Mouse (Mus musculus): ENCODE data around the gene Fgfr2. TPM values are rescaled to one million over a fixed set of nuclear protein-coding genes. Genes with fewer than 3 reads are reported as not detected.

The Fgfr2 gene
- total and polyA plus RNA-seq, 2 experiments from 2014 or later, result 12.1 to 32.6 TPM

- no peak overlapping the region for H3K4me3 ChIP-seq (ENCODE audit: low read depth, low read length)
- no peaks in the 10 kb centered on the region; the same call in 1 of the 2 replicates for H3K4me1 ChIP-seq (ENCODE audit: insufficient read depth, low read length)
- no peak overlapping the region for H3K4me2 ChIP-seq (ENCODE audit: low read depth, low read length, poor library complexity, severe bottlenecking)
- no peaks in the 10 kb centered on the region for H3K9me3 ChIP-seq (ENCODE audit: low read length)
- ATAC-seq (ENCODE audit: low FRiP score) (no peak), DNase-seq (ENCODE audit: low spot score) (no peak)
- TF ChIP-seq CTCF (IDR thresholded peaks at IDR 0.05), result no peak
- no peak overlapping the region for H3K9ac ChIP-seq (replicated peaks; ENCODE audit: low read length, poor library complexity, severe bottlenecking)
- no peaks in the 10 kb centered on the region for H3K27me3 ChIP-seq (ENCODE audit: insufficient read depth, low read length)
- WGBS, result 80% methylated on average over 5 of the region's 5 CpGs
- H3K27ac ChIP-seq (ENCODE audit: low read depth, low read length), result no peak overlapping the region
- no peaks in the 10 kb centered on the region for H3K36me3 ChIP-seq (ENCODE audit: insufficient read depth, low read length)
Measured at GRCm38 (mm10) chr7:132689722-132690121, 433.4 kb downstream of the Fgfr2 start.

DNA sequence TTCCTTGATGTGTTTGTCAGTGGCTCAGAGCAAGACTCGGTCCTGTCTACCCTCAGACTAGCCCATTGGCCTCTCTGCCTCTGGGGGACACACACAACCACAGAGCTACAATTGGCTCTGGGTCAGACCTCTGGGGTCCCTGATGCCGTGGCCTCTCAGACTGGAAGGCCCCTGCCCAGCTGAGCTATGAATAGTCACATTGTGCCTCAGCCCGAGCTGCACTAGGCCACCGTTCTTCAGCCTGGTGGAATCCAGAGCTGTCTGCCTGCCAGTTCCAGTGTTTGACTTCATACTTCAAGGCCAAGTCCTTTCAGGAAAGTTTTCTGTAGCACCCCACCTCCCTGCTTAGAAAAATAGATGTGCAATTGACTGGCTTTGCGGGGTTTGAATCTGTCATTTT is 434.4 kb downstream of the Fgfr2 start:
- Histone ChIP-seq H3K9ac (replicated peaks; ENCODE audit: low read length, poor library complexity, severe bottlenecking) (no peak overlapping the region), H3K4me1 (ENCODE audit: insufficient read depth, low read length) (no peaks in the 10 kb centered on the region; the same call in 1 of the 2 replicates), H3K4me2 (ENCODE audit: low read depth, low read length, poor library complexity, severe bottlenecking) (no peak overlapping the region), H3K9me3 (ENCODE audit: low read length) (no peaks in the 10 kb centered on the region), H3K27ac (ENCODE audit: low read depth, low read length) (no peak overlapping the region), H3K4me3 (ENCODE audit: low read depth, low read length) (no peak overlapping the region), H3K36me3 (ENCODE audit: insufficient read depth, low read length) (no peaks in the 10 kb centered on the region), H3K27me3 (ENCODE audit: insufficient read depth, low read length) (no peaks in the 10 kb centered on the region)
- 55% methylated on average over 5 of the region's 5 CpGs for WGBS
- TF ChIP-seq CTCF (IDR thresholded peaks at IDR 0.05), result no peak
- ATAC-seq (ENCODE audit: low FRiP score) (0 out of 2 replicates have a peak, but pooled peaks have one; percentile 41), DNase-seq (ENCODE audit: low spot score) (peak; percentile 74)

DNA sequence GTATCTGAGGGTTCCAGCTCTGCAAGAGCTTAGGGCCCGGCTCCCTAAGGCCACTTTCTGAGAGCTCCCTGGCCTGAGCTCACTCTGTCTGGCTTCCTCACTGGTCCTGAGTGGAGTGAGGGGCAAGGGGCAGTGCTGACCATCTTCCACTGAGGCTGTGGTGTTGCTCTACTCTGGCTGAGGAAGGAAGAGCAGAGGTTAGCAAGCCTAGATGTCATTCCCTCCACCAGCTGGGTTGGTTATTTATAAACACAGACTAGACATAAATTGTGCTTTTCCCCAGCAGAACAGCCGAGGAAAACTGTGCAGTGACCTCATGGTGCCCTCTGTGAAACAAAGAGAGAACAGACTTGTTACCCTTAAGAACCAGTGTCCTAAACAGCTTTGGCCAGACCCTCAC is 435.3 kb downstream of the Fgfr2 start:
- no peak for TF ChIP-seq CTCF (IDR thresholded peaks at IDR 0.05)
- Histone ChIP-seq H3K27ac (ENCODE audit: low read depth, low read length) (no peak overlapping the region), H3K4me1 (ENCODE audit: insufficient read depth, low read length) (no peaks in the 10 kb centered on the region; the same call in 1 of the 2 replicates), H3K9me3 (ENCODE audit: low read length) (no peaks in the 10 kb centered on the region), H3K36me3 (ENCODE audit: insufficient read depth, low read length) (no peaks in the 10 kb centered on the region), H3K4me2 (ENCODE audit: low read depth, low read length, poor library complexity, severe bottlenecking) (no peak overlapping the region), H3K27me3 (ENCODE audit: insufficient read depth, low read length) (no peaks in the 10 kb centered on the region), H3K4me3 (ENCODE audit: low read depth, low read length) (no peak overlapping the region), H3K9ac (replicated peaks; ENCODE audit: low read length, poor library complexity, severe bottlenecking) (no peak overlapping the region)
- WGBS, result 70% methylated on average over 2 of the region's 2 CpGs
- DNase-seq (ENCODE audit: low spot score) (no peak), ATAC-seq (ENCODE audit: low FRiP score) (no peak)

DNA sequence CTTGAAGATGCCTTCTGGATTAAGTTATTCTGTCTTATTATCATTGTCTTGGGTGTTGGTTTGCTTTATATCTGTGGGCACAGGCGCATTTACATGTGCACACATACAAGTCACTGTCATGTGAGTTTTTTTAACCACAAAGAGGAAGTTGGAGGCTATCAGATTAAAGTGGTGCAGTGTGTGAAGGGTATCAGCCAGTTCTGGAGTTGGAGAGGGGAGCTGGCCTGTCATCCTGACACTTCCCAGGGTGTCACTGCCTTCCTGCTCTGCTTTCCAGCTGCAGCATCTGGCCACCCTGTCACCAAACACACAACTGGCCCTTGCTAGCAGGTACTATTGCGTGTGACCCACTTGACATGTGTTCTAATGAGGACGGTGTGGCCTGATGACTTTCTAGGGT is 436.6 kb downstream of the Fgfr2 start:
- no peak overlapping the region for H3K4me2 ChIP-seq (ENCODE audit: low read depth, low read length, poor library complexity, severe bottlenecking)
- H3K27ac ChIP-seq (ENCODE audit: low read depth, low read length), result no peak overlapping the region
- DNase-seq (ENCODE audit: low spot score) (no peak), ATAC-seq (ENCODE audit: low FRiP score) (no peak)
- no peaks in the 10 kb centered on the region for H3K36me3 ChIP-seq (ENCODE audit: insufficient read depth, low read length)
- no peaks in the 10 kb centered on the region for H3K9me3 ChIP-seq (ENCODE audit: low read length)
- TF ChIP-seq CTCF (IDR thresholded peaks at IDR 0.05), result no peak
- H3K9ac ChIP-seq (replicated peaks; ENCODE audit: low read length, poor library complexity, severe bottlenecking), result no peak overlapping the region
- no peak overlapping the region for H3K4me3 ChIP-seq (ENCODE audit: low read depth, low read length)
- no peaks in the 10 kb centered on the region; the same call in 1 of the 2 replicates for H3K4me1 ChIP-seq (ENCODE audit: insufficient read depth, low read length)
- H3K27me3 ChIP-seq (ENCODE audit: insufficient read depth, low read length), result no peaks in the 10 kb centered on the region
- WGBS, result 92% methylated on average over 3 of the region's 3 CpGs

DNA sequence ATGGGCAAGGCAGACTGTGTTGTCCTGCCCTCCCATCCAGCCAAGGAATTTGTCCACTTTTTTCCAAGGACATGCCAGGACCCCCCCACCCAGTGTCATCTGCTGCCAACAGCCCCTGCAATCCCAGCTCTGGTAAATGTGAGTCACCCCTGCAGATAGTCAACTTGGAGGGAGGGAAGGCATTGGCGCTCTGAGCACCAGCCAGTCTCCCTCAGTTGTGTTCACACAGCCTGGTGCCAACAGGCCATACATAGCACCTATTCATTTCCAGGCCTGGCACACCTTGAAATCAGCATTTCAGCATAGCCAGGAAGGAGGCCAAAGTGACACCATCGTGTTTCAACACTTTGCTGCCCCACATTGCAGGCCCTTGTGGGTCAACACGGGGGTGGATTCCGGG is 439.2 kb downstream of the Fgfr2 start:
- no peak overlapping the region for H3K4me2 ChIP-seq (ENCODE audit: low read depth, low read length, poor library complexity, severe bottlenecking)
- ATAC-seq (ENCODE audit: low FRiP score) (no peak), DNase-seq (ENCODE audit: low spot score) (no peak)
- H3K9ac ChIP-seq (replicated peaks; ENCODE audit: low read length, poor library complexity, severe bottlenecking), result no peak overlapping the region
- H3K4me3 ChIP-seq (ENCODE audit: low read depth, low read length), result no peak overlapping the region
- H3K27ac ChIP-seq (ENCODE audit: low read depth, low read length), result no peak overlapping the region
- H3K36me3 ChIP-seq (ENCODE audit: insufficient read depth, low read length), result no peaks in the 10 kb centered on the region
- no peaks in the 10 kb centered on the region for H3K27me3 ChIP-seq (ENCODE audit: insufficient read depth, low read length)
- 90% methylated on average over 4 of the region's 4 CpGs for WGBS
- H3K9me3 ChIP-seq (ENCODE audit: low read length), result no peaks in the 10 kb centered on the region
- no peaks in the 10 kb centered on the region; the same call in 1 of the 2 replicates for H3K4me1 ChIP-seq (ENCODE audit: insufficient read depth, low read length)
- TF ChIP-seq CTCF (IDR thresholded peaks at IDR 0.05), result no peak

GRCm38 (mm10) chr7:132682901-132683300 is 440.2 kb downstream of the Fgfr2 start:
- DNase-seq (ENCODE audit: low spot score) (peak; percentile 30), ATAC-seq (ENCODE audit: low FRiP score) (no peak)
- no peak overlapping the region for H3K27ac ChIP-seq (ENCODE audit: low read depth, low read length)
- H3K36me3 ChIP-seq (ENCODE audit: insufficient read depth, low read length), result no peaks in the 10 kb centered on the region
- H3K4me1 ChIP-seq (ENCODE audit: insufficient read depth, low read length), result no peaks in the 10 kb centered on the region
- 90% methylated on average over 3 of the region's 3 CpGs for WGBS
- no peaks in the 10 kb centered on the region for H3K27me3 ChIP-seq (ENCODE audit: insufficient read depth, low read length)
- H3K4me2 ChIP-seq (ENCODE audit: low read depth, low read length, poor library complexity, severe bottlenecking), result no peak overlapping the region
- no peak overlapping the region for H3K4me3 ChIP-seq (ENCODE audit: low read depth, low read length)
- H3K9me3 ChIP-seq (ENCODE audit: low read length), result no peaks in the 10 kb centered on the region
- no peak for TF ChIP-seq CTCF (IDR thresholded peaks at IDR 0.05)
- H3K9ac ChIP-seq (replicated peaks; ENCODE audit: low read length, poor library complexity, severe bottlenecking), result no peak overlapping the region

Data from midbrain, postnatal 0 days (tissue).